Mouse (Mus musculus) hindbrain, postnatal 0 days (tissue): ENCODE results near the gene Trim11. TPM values are rescaled to one million over a fixed set of nuclear protein-coding genes. Genes with fewer than 3 reads are reported as not detected.
A peak's percentile ranks its signal among the peaks of the same experiment; 100 is the strongest.

ENCODE experiments used
- ATAC-seq: fragments of 200-750 bp; cut with Nextera tagmentation; 2 replicates; pipeline ENCODE4 v1.8.0; 2017; ENCODE audit warnings: mild to moderate bottlenecking, moderate TSS enrichment, moderate library complexity
- DNase-seq: peaks from one replicate; pipeline ENCODE4 v3.0.0-alpha.2; 2015; ENCODE audit warnings: low spot score
- H3K27ac ChIP-seq: fragments of 300-500 bp; sonication (generic); 2 replicates; pipeline ENCODE4 v1.5.1; 2014; ENCODE audit warnings: mild to moderate bottlenecking
- H3K27me3 ChIP-seq: fragments of 300-500 bp; sonication (generic); 2 replicates; pipeline ENCODE4 v1.6.1; 2014; ENCODE audit warnings: low read length, mixed read lengths; ENCODE audit not compliant: insufficient read depth
- H3K36me3 ChIP-seq: fragments of 300-500 bp; sonication (generic); 2 replicates; pipeline ENCODE4 v1.6.1; 2014; ENCODE audit warnings: low read length, mixed read lengths; ENCODE audit not compliant: insufficient read depth
- H3K4me1 ChIP-seq: fragments of 300-500 bp; sonication (generic); 2 replicates; pipeline ENCODE4 v1.6.1; 2014; ENCODE audit warnings: antibody characterized with exemption, low read length, mixed read lengths; ENCODE audit not compliant: insufficient read depth
- H3K4me2 ChIP-seq: fragments of 300-500 bp; sonication (generic); 2 replicates; pipeline ENCODE4 v1.6.1; 2014; ENCODE audit warnings: low read depth, mild to moderate bottlenecking, low read length, moderate library complexity, mixed read lengths
- H3K4me3 ChIP-seq: fragments of 300-500 bp; sonication (generic); 2 replicates; pipeline ENCODE4 v1.5.1; 2014; ENCODE audit warnings: low read length
- H3K9ac ChIP-seq: fragments of 300-500 bp; sonication (generic); replicated peaks from 2 replicates; pipeline ENCODE4 v1.6.1; 2014; ENCODE audit warnings: mild to moderate bottlenecking, low read length, moderate library complexity, mixed read lengths
- H3K9me3 ChIP-seq: fragments of 300-500 bp; sonication (generic); 2 replicates; pipeline ENCODE4 v1.6.1; 2016; ENCODE audit warnings: low read length, mixed read lengths
- CTCF ChIP-seq: IDR thresholded peaks from 2 replicates; pipeline ENCODE4 v1.5.1; 2016; ENCODE audit warnings: antibody characterized with exemption, control low read depth, low read depth
- WGBS: fragments of 180-500 bp; shearing (Covaris S2); extraction: QIAGEN DNeasy Blood & Tissue Kit; methylation state at CpG from one replicate; pipeline ENCODE4 v1.1.7; 2014; 5-methylcytosine and 5-hydroxymethylcytosine counted together
- polyA plus RNA-seq: library from polyadenylated mRNA; unstranded; fragments of >200 nt; fragmentation: Nextera tagmentation; extraction: Ambion mirVana; gene quantifications from 2 replicates; pipeline ENCODE4 v1.2.1, GENCODE M21; 2015
- total RNA-seq: library from RNA; depleted of rRNA; stranded (reverse); fragments of >200 nt; gene quantifications from 2 replicates; pipeline ENCODE4 v1.2.3, GENCODE M21; 2014

The Trim11 gene
- total and polyA plus RNA-seq, 2 experiments from 2014 or later = 14.1 to 31.7 TPM

DNA sequence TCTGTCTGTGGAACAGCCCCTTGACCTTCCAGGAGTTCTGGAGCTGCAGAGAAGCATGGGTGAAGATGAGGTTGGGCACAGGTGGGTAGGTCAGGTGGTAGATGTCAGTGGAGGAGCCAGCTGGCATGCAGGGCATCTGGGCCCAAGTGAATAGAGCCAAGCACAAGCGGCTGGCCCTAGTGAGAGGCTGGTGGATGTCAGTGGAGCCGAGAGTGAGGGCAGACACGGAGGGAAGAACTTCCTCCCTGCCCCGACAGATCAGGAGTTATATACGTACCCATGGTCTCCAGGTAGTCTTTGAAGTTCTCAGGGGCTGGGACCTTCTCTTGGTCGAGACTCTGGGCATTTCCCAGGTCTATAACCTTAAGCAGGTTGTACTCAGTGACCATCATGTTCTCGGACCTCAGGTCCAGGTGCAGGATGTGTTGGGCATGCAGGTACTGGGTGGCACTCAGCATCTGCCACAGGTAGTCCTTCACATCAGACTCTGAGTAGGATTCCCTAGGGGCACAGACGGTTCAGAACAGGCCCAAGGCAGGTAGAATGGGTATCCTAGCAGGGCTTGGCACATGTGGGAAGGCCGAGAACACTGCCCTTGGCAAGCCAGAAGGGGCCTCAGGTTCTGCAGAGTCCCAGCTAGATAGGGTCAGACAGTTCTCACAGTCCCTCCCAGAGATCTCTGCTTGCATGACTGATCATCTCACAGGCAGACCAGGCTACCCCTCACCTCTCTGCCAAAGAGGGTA lies 17.3 kb downstream of the Trim11 start:
- Histone ChIP-seq H3K4me3 (no peak overlapping the region), H3K4me2 (peak overlapping the region; percentile 57), H3K27ac (no peak overlapping the region), H3K4me1 (no peaks in the 10 kb centered on the region), H3K36me3 (0 out of 2 replicates have a peak, but pooled peaks cover 7% of the 10 kb centered on the region), H3K9me3 (no peaks in the 10 kb centered on the region), H3K27me3 (no peaks in the 10 kb centered on the region), H3K9ac (no peak overlapping the region; the same call in 1 of the 2 replicates)
- whole genome bisulfite sequencing = 78% methylated on average over 9 of the region's 9 CpGs
- TF ChIP-seq CTCF = no peak
- peak; percentile 13; the same call in 1 of the 2 replicates for ATAC-seq
- no peak for DNase-seq

DNA sequence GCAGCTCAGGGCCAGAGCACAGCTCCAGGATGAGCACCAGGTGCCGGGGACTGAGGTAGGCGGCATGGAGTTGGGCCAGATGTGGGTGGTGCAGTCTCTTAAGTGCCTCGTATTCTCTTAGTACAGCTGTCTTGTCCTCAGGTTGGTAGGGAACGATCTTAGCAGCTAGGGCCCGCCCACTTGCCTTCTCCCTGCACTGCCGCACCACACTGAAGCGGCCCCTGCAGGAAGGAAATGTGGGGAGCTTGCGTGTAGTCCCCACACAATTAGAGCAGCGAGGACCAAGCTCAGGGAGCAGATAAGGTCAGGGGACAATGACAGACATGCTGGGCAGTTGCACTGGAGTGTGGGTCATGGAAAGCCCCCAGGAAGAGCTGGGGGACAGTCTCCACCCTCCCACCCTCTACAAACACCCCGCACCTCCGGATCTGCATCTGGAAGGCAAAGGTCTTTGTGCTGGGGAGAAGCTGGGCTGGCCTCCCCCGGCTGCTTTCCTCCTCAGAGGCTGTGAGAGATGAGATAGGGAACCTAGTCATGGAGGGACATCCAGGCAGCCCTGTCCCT lies 18.0 kb downstream of the Trim11 start:
- H3K4me3 ChIP-seq = no peak overlapping the region
- H3K36me3 ChIP-seq = 0 out of 2 replicates have a peak, but pooled peaks cover 2% of the 10 kb centered on the region
- ATAC-seq (0 out of 2 replicates have a peak, but pooled peaks have one; percentile 8), DNase-seq (no peak)
- no peaks in the 10 kb centered on the region for H3K4me1 ChIP-seq
- H3K27me3 ChIP-seq = no peaks in the 10 kb centered on the region
- WGBS = 55% methylated on average over 12 of the region's 12 CpGs
- H3K9ac ChIP-seq = no peak overlapping the region
- H3K4me2 ChIP-seq = no peak overlapping the region
- no peak for TF ChIP-seq CTCF
- no peaks in the 10 kb centered on the region for H3K9me3 ChIP-seq
- H3K27ac ChIP-seq = no peak overlapping the region

- Histone ChIP-seq H3K9ac (no peak overlapping the region), H3K27me3 (no peaks in the 10 kb centered on the region), H3K27ac (no peak overlapping the region), H3K36me3 (no peaks in the 10 kb centered on the region), H3K4me1 (no peaks in the 10 kb centered on the region), H3K4me3 (no peak overlapping the region), H3K9me3 (no peaks in the 10 kb centered on the region), H3K4me2 (no peak overlapping the region)
- 84% methylated on average over 5 of the region's 5 CpGs for WGBS
- no peak for TF ChIP-seq CTCF
- DNase-seq (no peak), ATAC-seq (no peak)
These were observed 19.6 kb downstream of the Trim11 start for GRCm38 (mm10) chr11:58997541-58997940.

GRCm38 (mm10) chr11:58999158-58999557 lies 21.3 kb downstream of the Trim11 start:
- no peaks in the 10 kb centered on the region for H3K9me3 ChIP-seq
- no peaks in the 10 kb centered on the region for H3K36me3 ChIP-seq
- no peak overlapping the region for H3K4me2 ChIP-seq
- TF ChIP-seq CTCF = no peak
- no peaks in the 10 kb centered on the region for H3K4me1 ChIP-seq
- ATAC-seq (no peak), DNase-seq (no peak)
- no peak overlapping the region for H3K9ac ChIP-seq
- no peak overlapping the region for H3K27ac ChIP-seq
- no peak overlapping the region for H3K4me3 ChIP-seq
- H3K27me3 ChIP-seq = no peaks in the 10 kb centered on the region
- 56% methylated on average over 11 of the region's 11 CpGs for WGBS

DNA sequence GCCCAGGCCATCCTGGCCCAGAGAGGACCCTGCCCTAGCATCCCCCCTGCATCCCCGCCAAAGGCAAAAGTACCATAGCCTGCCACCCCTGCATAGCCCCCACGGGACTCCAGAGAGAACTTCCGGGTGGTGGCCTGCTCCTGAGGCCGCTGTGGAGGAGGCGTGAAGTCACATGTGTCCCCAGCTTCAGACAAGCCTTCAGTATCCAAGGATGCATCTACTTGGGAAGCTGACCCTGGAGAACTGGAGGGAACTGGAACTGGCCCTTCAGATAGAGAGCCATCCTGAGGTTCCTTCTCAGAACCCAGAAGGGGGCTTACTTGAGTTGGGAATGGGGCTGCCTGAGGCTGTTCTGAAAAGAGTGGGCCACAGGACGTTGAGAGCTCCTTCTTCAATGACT lies 21.9 kb downstream of the Trim11 start:
- TF ChIP-seq CTCF = no peak
- H3K4me3 ChIP-seq = no peak overlapping the region
- WGBS = 83% methylated on average over 6 of the region's 6 CpGs

DNA sequence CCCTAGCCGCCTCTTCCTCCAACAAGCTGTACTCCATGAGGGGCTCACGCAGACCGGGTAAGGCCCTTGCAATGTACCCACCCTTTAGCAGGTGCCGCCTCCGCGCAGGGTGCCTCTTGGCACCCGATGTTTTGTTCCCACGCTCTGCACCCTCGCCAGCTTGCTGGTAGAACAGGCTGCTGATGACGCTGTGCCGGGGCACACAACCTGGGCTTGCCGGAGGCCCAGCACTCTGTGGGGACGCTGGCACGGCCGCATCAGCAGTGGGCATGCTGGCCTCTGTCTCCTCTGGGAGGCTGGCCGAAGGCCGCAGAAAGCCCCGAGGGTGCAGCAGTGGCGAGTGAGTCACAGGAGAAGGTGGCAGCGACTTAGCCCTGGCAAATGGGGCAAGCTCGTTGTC lies 22.7 kb downstream of the Trim11 start:
- Histone ChIP-seq H3K9ac (no peak overlapping the region), H3K4me2 (no peak overlapping the region), H3K27me3 (no peaks in the 10 kb centered on the region), H3K4me3 (no peak overlapping the region), H3K4me1 (no peaks in the 10 kb centered on the region), H3K9me3 (no peaks in the 10 kb centered on the region), H3K27ac (no peak overlapping the region), H3K36me3 (no peaks in the 10 kb centered on the region)
- ATAC-seq = no peak
- no peak for DNase-seq
- WGBS = 95% methylated on average over 21 of the region's 21 CpGs
- no peak for TF ChIP-seq CTCF

More for the DNA sequence above, 21.9 kb downstream of the Trim11 start:
- Histone ChIP-seq H3K27me3 (no peaks in the 10 kb centered on the region), H3K4me1 (no peaks in the 10 kb centered on the region), H3K9ac (no peak overlapping the region), H3K4me2 (no peak overlapping the region), H3K27ac (no peak overlapping the region), H3K36me3 (no peaks in the 10 kb centered on the region), H3K9me3 (no peaks in the 10 kb centered on the region)
- DNase-seq (no peak), ATAC-seq (no peak)
